Mouse (Mus musculus): ENCODE results near the gene Katnbl1. TPM values are rescaled to one million over a fixed set of nuclear protein-coding genes. Genes with fewer than 3 reads are reported as not detected.

The Katnbl1 gene
- 0.06 and 0.27 TPM in 2 replicates for polyA plus RNA-seq (2012; rRNA removed)

DNA sequence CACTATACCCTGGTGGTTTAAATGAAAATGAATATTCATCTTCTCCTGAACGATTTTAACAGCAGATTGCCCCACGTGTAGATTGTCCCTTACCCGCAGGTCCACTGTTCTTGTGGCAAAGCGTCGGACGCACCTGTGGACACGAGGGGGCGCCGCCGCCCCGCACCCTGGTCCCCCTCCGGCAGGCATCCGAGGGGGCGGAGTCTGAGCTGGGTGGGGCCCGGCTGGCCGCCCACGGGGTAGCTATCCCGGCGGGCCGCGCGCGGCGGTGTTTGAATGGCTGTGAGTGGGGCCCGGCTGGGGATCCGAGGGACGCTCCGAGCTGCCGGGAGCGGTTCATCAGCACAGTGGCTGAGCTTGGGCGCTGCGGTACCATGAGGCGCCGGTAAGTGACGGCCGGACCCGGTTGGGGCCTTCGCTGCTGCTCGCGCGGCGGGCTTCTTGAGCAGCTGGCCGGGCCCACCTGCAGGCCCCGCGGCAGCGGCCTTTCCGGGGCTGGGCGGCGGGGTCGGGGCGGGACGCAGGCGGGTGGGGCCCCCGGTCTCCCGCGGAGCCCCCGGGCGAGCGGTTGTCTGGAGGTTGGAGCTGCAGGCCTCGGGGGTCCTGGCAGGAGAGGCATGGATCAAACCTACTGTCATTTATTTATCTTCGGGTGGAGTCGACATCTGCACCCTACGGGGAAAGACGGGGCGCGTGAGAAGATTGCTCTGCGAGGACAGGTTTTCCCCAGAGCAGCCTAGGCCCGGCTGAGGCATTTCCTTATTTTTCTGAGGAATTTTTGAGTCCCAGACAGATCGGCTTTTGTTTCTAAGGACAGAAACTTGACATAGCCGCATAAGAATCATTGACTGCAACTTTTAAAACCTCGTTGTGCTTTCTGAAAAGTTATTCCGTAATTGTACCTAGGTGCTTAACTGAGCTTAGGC is at the start of gene Katnbl1:
Gene Katnbl1, plus strand, starts transcription at position 239 of the 926 bp plus-strand sequence.
- H3K4me1 ChIP-seq (ENCODE audit: control insufficient read depth, insufficient read depth, insufficient read length, low read length), result peaks cover 2% of the 10 kb centered on the region; the same call in 1 of the 2 replicates
- no peaks in the 10 kb centered on the region for H3K36me3 ChIP-seq (ENCODE audit: control insufficient read depth, insufficient read depth, low read length)
- H3K27me3 ChIP-seq (ENCODE audit: control insufficient read depth, insufficient read depth, low read length), result no peaks in the 10 kb centered on the region
- WGBS, result under 1% methylated on average over 72 of the region's 72 CpGs
- peak within 1 kb of the TSS; percentile 72 for H3K4me3 ChIP-seq (ENCODE audit: low read depth, low read length)
- TF ChIP-seq CTCF (IDR thresholded peaks at IDR 0.05; ENCODE audit: extremely low read depth, insufficient read length, insufficient replicate concordance, low read depth, low read length) (peak; percentile 85), POLR2A (IDR thresholded peaks at IDR 0.05; ENCODE audit: low read depth, low read length) (peak; percentile 64; the same call in 1 of the 2 replicates)
- no peak within 1 kb of the TSS for H3K27ac ChIP-seq (ENCODE audit: insufficient read depth, low read depth, low read length)

- Histone ChIP-seq H3K27me3 (ENCODE audit: control insufficient read depth, insufficient read depth, low read length) (no peaks in the 10 kb centered on the region), H3K27ac (ENCODE audit: insufficient read depth, low read depth, low read length) (no peak overlapping the region), H3K36me3 (ENCODE audit: control insufficient read depth, insufficient read depth, low read length) (peaks cover 26% of the 10 kb centered on the region), H3K4me1 (ENCODE audit: control insufficient read depth, insufficient read depth, insufficient read length, low read length) (peaks cover 3% of the 10 kb centered on the region; the same call in 1 of the 2 replicates), H3K4me3 (ENCODE audit: low read depth, low read length) (no peak overlapping the region)
- WGBS, result 43% methylated on average over 4 of the region's 4 CpGs
- TF ChIP-seq POLR2A (IDR thresholded peaks at IDR 0.05; ENCODE audit: low read depth, low read length) (no peak), CTCF (IDR thresholded peaks at IDR 0.05; ENCODE audit: extremely low read depth, insufficient read length, insufficient replicate concordance, low read depth, low read length) (no peak)
These were observed 46.7 kb upstream of the Katnbl1 start for GRCm38 (mm10) chr2:112332051-112332898.

DNA sequence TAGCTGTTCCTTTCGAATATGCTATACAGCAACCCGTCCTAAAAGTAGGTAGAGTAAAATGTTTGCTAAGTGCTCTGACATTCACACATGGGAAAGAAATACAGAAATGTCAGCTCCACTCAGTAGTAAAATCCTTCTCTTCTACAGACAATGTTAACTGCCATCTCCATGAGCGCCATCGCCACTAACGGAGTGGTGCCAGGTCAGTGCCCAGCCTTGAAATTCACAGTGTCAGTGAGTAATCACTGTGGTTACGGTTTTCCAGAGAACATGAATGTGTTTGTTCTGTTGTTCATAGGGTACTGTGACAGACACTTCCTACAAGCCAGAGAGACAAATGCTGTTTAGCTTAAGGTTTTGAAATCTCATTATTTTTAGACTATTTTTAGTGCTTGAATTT is 41.8 kb upstream of the Katnbl1 start:
- WGBS, result 95% methylated on average over 6 of the region's 6 CpGs
- peaks cover 59% of the 10 kb centered on the region for H3K36me3 ChIP-seq (ENCODE audit: control insufficient read depth, insufficient read depth, low read length)

GRCm38 (mm10) chr2:112339736-112340135 is 39.3 kb upstream of the Katnbl1 start:
- TF ChIP-seq POLR2A (IDR thresholded peaks at IDR 0.05; ENCODE audit: low read depth, low read length) (no peak), CTCF (IDR thresholded peaks at IDR 0.05; ENCODE audit: extremely low read depth, insufficient read length, insufficient replicate concordance, low read depth, low read length) (peak; percentile 38; the same call in 1 of the 2 replicates)
- 75% methylated on average over 2 of the region's 2 CpGs for WGBS
- Histone ChIP-seq H3K27ac (ENCODE audit: insufficient read depth, low read depth, low read length) (no peak overlapping the region), H3K36me3 (ENCODE audit: control insufficient read depth, insufficient read depth, low read length) (peaks cover 60% of the 10 kb centered on the region), H3K4me1 (ENCODE audit: control insufficient read depth, insufficient read depth, insufficient read length, low read length) (no peaks in the 10 kb centered on the region), H3K4me3 (ENCODE audit: low read depth, low read length) (no peak overlapping the region), H3K27me3 (ENCODE audit: control insufficient read depth, insufficient read depth, low read length) (no peaks in the 10 kb centered on the region)

More for the DNA sequence above, 41.8 kb upstream of the Katnbl1 start:
- TF ChIP-seq POLR2A (IDR thresholded peaks at IDR 0.05; ENCODE audit: low read depth, low read length) (no peak), CTCF (IDR thresholded peaks at IDR 0.05; ENCODE audit: extremely low read depth, insufficient read length, insufficient replicate concordance, low read depth, low read length) (no peak)
- Histone ChIP-seq H3K4me3 (ENCODE audit: low read depth, low read length) (no peak overlapping the region), H3K27ac (ENCODE audit: insufficient read depth, low read depth, low read length) (no peak overlapping the region), H3K4me1 (ENCODE audit: control insufficient read depth, insufficient read depth, insufficient read length, low read length) (peaks cover 2% of the 10 kb centered on the region; the same call in 1 of the 2 replicates), H3K27me3 (ENCODE audit: control insufficient read depth, insufficient read depth, low read length) (no peaks in the 10 kb centered on the region)

DNA sequence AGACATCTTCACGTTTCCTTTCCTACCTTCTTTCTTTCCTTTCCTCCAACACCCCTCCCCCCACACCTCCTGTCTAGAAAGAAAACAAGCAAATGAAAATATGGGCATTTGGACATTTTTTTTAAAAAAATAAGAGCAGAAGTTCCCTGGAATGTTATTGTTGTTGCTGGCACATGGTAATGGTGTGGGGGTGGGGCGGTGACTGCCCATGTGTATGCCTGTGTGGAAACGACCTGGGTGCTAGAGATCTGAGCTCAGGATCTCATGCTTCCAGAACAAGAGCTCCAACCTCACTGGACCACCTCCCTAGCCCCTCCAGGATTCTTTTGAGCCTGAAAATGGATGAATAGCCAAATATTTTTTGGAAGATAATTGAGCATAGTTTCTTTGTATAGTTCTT is 37.9 kb upstream of the Katnbl1 start:
- Histone ChIP-seq H3K4me1 (ENCODE audit: control insufficient read depth, insufficient read depth, insufficient read length, low read length) (no peaks in the 10 kb centered on the region), H3K27me3 (ENCODE audit: control insufficient read depth, insufficient read depth, low read length) (no peaks in the 10 kb centered on the region), H3K36me3 (ENCODE audit: control insufficient read depth, insufficient read depth, low read length) (peaks cover 60% of the 10 kb centered on the region), H3K4me3 (ENCODE audit: low read depth, low read length) (no peak overlapping the region), H3K27ac (ENCODE audit: insufficient read depth, low read depth, low read length) (no peak overlapping the region)
- TF ChIP-seq CTCF (IDR thresholded peaks at IDR 0.05; ENCODE audit: extremely low read depth, insufficient read length, insufficient replicate concordance, low read depth, low read length) (no peak), POLR2A (IDR thresholded peaks at IDR 0.05; ENCODE audit: low read depth, low read length) (no peak)
- WGBS, result 71% methylated on average over 3 of the region's 3 CpGs

DNA sequence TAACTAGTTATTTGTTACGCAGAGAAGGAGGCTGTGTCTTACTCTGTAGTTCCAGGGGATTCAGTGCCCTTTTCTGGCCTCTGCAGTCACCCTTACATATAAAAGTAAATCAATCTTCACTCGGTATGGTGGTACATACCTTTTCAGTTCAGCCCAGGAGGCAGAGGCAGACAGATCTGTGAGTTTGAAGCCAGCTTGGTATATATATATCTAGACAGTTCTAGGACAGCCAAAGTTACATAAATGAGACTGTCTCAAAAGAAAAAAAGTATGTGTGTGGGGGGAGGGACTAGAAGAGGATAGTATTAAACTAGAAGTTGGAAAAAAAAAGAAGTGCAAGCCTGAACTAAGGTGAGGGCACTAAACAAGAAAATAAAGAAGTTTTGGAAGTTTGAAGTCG is 30.8 kb upstream of the Katnbl1 start:
- H3K27me3 ChIP-seq (ENCODE audit: control insufficient read depth, insufficient read depth, low read length), result no peaks in the 10 kb centered on the region
- H3K27ac ChIP-seq (ENCODE audit: insufficient read depth, low read depth, low read length), result no peak overlapping the region
- no peak for TF ChIP-seq CTCF (IDR thresholded peaks at IDR 0.05; ENCODE audit: extremely low read depth, insufficient read length, insufficient replicate concordance, low read depth, low read length)
- TF ChIP-seq POLR2A (IDR thresholded peaks at IDR 0.05; ENCODE audit: low read depth, low read length), result no peak
- H3K4me1 ChIP-seq (ENCODE audit: control insufficient read depth, insufficient read depth, insufficient read length, low read length), result no peaks in the 10 kb centered on the region
- peaks cover 52% of the 10 kb centered on the region for H3K36me3 ChIP-seq (ENCODE audit: control insufficient read depth, insufficient read depth, low read length)
- 87% methylated on average over 3 of the region's 3 CpGs for WGBS
- H3K4me3 ChIP-seq (ENCODE audit: low read depth, low read length), result no peak overlapping the region

Measured in small intestine, adult 2 months (tissue).